Mouse (Mus musculus): ENCODE results near the gene Cask. TPM values are rescaled to one million over a fixed set of nuclear protein-coding genes. Genes with fewer than 3 reads are reported as not detected.

Gene Cask
- polyA plus RNA-seq, 1 experiment from 2014 or later = 15.0 TPM

DNA sequence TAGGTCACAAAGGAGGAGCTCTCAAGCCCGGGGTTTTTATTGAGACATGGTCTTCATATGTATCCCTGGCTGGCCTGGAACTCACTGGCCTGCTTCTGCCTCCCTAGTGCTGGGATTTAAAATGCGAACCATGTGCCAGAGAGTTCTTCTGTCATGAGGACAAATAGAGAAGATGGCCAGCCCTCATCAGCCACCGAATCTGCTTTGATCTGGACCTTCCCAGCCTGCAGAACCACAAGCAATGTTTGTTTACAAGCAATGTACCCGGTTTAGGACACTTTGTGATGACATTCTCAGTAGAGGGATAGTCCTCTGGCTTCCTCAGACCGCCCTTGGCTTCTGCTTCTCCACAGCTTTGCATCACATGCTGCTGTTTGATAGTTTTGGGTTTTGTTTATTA, 372.9 kb downstream of the Cask start:
- Histone ChIP-seq H3K36me3 (no peaks in the 10 kb centered on the region), H3K27ac (no peak overlapping the region), H3K4me1 (no peaks in the 10 kb centered on the region), H3K27me3 (no peaks in the 10 kb centered on the region; the same call in 1 of the 2 replicates), H3K9ac (no peak overlapping the region), H3K4me3 (no peak overlapping the region), H3K4me2 (replicated peaks) (no peak overlapping the region), H3K9me3 (no peaks in the 10 kb centered on the region)
- ATAC-seq (ENCODE audit: insufficient number of reproducible peaks, insufficient read depth, low FRiP score, low TSS enrichment) = no peak
- WGBS = 63% methylated on average over 5 of the region's 5 CpGs

GRCm38 (mm10) chrX:13477596-13477995, 373.6 kb downstream of the Cask start:
- no peak for ATAC-seq (ENCODE audit: insufficient number of reproducible peaks, insufficient read depth, low FRiP score, low TSS enrichment)
- H3K4me3 ChIP-seq = no peak overlapping the region
- H3K36me3 ChIP-seq = no peaks in the 10 kb centered on the region
- no peaks in the 10 kb centered on the region; the same call in 1 of the 2 replicates for H3K27me3 ChIP-seq
- H3K9me3 ChIP-seq = no peaks in the 10 kb centered on the region
- 68% methylated on average over 2 of the region's 2 CpGs for WGBS
- no peak overlapping the region for H3K27ac ChIP-seq
- no peak overlapping the region for H3K4me2 ChIP-seq (replicated peaks)
- no peaks in the 10 kb centered on the region for H3K4me1 ChIP-seq
- H3K9ac ChIP-seq = no peak overlapping the region

- no peaks in the 10 kb centered on the region for H3K9me3 ChIP-seq
- no peak overlapping the region for H3K4me2 ChIP-seq (replicated peaks)
- 57% methylated on average over 1 of the region's 1 CpGs for WGBS
- no peaks in the 10 kb centered on the region; the same call in 1 of the 2 replicates for H3K27me3 ChIP-seq
- H3K4me3 ChIP-seq = no peak overlapping the region
- H3K27ac ChIP-seq = no peak overlapping the region
- no peak for ATAC-seq (ENCODE audit: insufficient number of reproducible peaks, insufficient read depth, low FRiP score, low TSS enrichment)
- no peaks in the 10 kb centered on the region for H3K36me3 ChIP-seq
- H3K9ac ChIP-seq = no peak overlapping the region
- no peaks in the 10 kb centered on the region for H3K4me1 ChIP-seq
Observed at GRCm38 (mm10) chrX:13475382-13475781, 375.8 kb downstream of the Cask start.

GRCm38 (mm10) chrX:13472751-13473225, 378.4 kb downstream of the Cask start:
- Histone ChIP-seq H3K27me3 (no peaks in the 10 kb centered on the region), H3K9ac (no peak overlapping the region), H3K9me3 (no peaks in the 10 kb centered on the region), H3K4me3 (no peak overlapping the region), H3K4me2 (replicated peaks) (no peak overlapping the region), H3K27ac (no peak overlapping the region), H3K4me1 (no peaks in the 10 kb centered on the region; the same call in 1 of the 2 replicates), H3K36me3 (no peaks in the 10 kb centered on the region)
- no peak for ATAC-seq (ENCODE audit: insufficient number of reproducible peaks, insufficient read depth, low FRiP score, low TSS enrichment)
- WGBS = 62% methylated on average over 4 of the region's 4 CpGs

GRCm38 (mm10) chrX:13471925-13472324, 379.2 kb downstream of the Cask start:
- no peaks in the 10 kb centered on the region for H3K36me3 ChIP-seq
- 68% methylated on average over 3 of the region's 3 CpGs for WGBS
- H3K4me1 ChIP-seq = no peaks in the 10 kb centered on the region; the same call in 1 of the 2 replicates
- H3K4me2 ChIP-seq (replicated peaks) = no peak overlapping the region
- no peak overlapping the region for H3K4me3 ChIP-seq
- ATAC-seq (ENCODE audit: insufficient number of reproducible peaks, insufficient read depth, low FRiP score, low TSS enrichment) = no peak
- H3K27me3 ChIP-seq = no peaks in the 10 kb centered on the region
- H3K27ac ChIP-seq = no peak overlapping the region
- no peak overlapping the region for H3K9ac ChIP-seq
- no peaks in the 10 kb centered on the region for H3K9me3 ChIP-seq

- 62% methylated on average over 9 of the region's 9 CpGs for WGBS
- Histone ChIP-seq H3K36me3 (no peaks in the 10 kb centered on the region), H3K9ac (no peak overlapping the region), H3K4me3 (no peak overlapping the region), H3K4me2 (replicated peaks) (no peak overlapping the region), H3K27me3 (peaks cover 3% of the 10 kb centered on the region; the same call in 1 of the 2 replicates), H3K27ac (no peak overlapping the region), H3K4me1 (no peaks in the 10 kb centered on the region; the same call in 1 of the 2 replicates), H3K9me3 (no peaks in the 10 kb centered on the region)
- ATAC-seq (ENCODE audit: insufficient number of reproducible peaks, insufficient read depth, low FRiP score, low TSS enrichment) = no peak
Observed at GRCm38 (mm10) chrX:13469160-13470116, 381.7 kb downstream of the Cask start.

GRCm38 (mm10) chrX:13467121-13467571, 384.0 kb downstream of the Cask start:
- no peak overlapping the region for H3K27ac ChIP-seq

More at GRCm38 (mm10) chrX:13467121-13467571, 384.0 kb downstream of the Cask start:
- H3K9me3 ChIP-seq = no peaks in the 10 kb centered on the region
- 58% methylated on average over 6 of the region's 6 CpGs for WGBS
- no peaks in the 10 kb centered on the region; the same call in 1 of the 2 replicates for H3K4me1 ChIP-seq
- H3K4me2 ChIP-seq (replicated peaks) = no peak overlapping the region
- no peaks in the 10 kb centered on the region for H3K36me3 ChIP-seq
- H3K4me3 ChIP-seq = no peak overlapping the region
- no peak overlapping the region for H3K9ac ChIP-seq
- peaks cover 3% of the 10 kb centered on the region; the same call in 1 of the 2 replicates for H3K27me3 ChIP-seq
- no peak for ATAC-seq (ENCODE audit: insufficient number of reproducible peaks, insufficient read depth, low FRiP score, low TSS enrichment)

Small RNA genes within 50 kb of the gene (microRNA-seq; reads per million reads assigned to microRNA genes)
- gene Gm25246 = not detected

Other genes starting within 250 kb of the Cask start
- gene Gpr34, start 219.3 kb downstream of the Cask start, polyA plus RNA-seq (2016; fragmentation: Nextera tagmentation; extraction: Ambion mirVana) = 1.6 and 2.3 TPM in 2 replicates
- gene Gpr82, start 190.0 kb downstream of the Cask start, polyA plus RNA-seq (2016; fragmentation: Nextera tagmentation; extraction: Ambion mirVana) = 0.57 and 0.65 TPM in 2 replicates